Mouse (Mus musculus) spleen, adult 12 weeks (tissue): ENCODE results near the gene Lca5.

Source experiments
- DNase-seq: peaks from one replicate; pipeline ENCODE4 v3.0.0; 2022; ENCODE audit warnings: low spot score

The Lca5 gene

GRCm38 (mm10) chr9:83440392-83441357 lies at the start of gene Lca5:
TSS of gene Lca5 (minus strand) at chr9:83441127.
- peak; percentile 80 for DNase-seq

GRCm38 (mm10) chr9:83488491-83489210 lies 47.7 kb upstream of the Lca5 start:
- DNase-seq: no peak

GRCm38 (mm10) chr9:83487771-83488470 lies 47.0 kb upstream of the Lca5 start:
- DNase-seq: no peak

- no peak for DNase-seq
Measured at GRCm38 (mm10) chr9:83485966-83486365, 45.0 kb upstream of the Lca5 start.

DNA sequence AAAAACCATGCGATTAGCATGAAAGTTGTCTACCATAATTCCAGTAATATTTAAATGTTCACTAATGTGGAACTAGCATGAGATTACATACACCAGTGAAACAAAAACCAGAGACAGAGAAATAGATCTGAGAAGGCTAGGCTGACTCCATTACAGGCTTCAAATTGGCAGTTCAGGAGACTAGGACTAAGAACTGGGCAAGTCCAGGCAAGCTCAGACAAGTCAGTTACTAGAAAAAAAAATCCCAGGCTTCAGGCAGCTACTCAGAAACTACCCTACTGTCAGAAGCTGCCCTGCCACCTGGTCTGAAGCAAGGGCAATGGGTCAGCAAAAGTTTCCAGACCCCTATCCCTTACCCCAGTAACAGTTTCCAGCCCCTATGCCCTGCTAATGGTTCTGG lies 44.4 kb upstream of the Lca5 start:
- no peak for DNase-seq

DNA sequence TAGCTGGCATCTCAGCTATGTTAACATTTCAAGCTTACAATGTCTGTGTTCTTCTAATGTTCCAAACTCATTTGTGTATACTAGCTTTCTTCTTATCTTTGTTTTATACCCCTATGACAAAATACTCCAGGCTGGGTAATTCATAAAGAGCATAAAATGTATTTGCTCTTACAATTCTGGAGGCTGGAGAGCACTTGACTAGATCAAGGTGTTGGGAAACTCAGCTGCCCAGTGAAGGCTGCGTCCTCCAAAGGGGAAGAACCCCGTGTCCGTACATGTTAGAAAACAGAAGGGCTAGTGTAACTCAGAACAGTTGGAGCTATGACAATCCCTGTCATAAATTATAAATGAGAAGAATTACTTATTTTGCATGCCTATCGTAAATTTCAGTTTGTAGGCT lies 42.5 kb upstream of the Lca5 start:
- no peak for DNase-seq

- no peak for DNase-seq
Measured at GRCm38 (mm10) chr9:83482176-83482949, 41.4 kb upstream of the Lca5 start.

GRCm38 (mm10) chr9:83469871-83470270 lies 28.9 kb upstream of the Lca5 start:
- no peak for DNase-seq

DNA sequence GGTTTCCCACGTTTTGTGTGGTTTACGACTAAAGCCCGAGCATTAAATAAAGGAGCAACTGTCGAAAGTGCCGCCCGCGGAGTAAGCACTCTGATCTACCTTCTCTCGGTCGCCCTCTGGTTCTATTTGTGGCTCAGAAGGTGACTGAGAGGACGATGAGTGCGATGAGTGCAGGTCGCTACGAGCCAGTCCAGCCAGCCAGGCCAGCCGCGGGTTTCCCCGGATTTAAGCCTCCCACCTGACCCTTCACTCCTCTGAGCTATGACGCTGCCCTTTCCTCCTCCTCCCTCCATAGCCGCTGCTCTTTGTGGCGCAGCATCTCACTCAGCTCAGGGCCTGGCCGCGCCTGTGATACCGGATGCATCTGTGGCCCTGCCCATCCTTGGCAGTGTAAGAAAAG lies 6.8 kb upstream of the Lca5 start:
- DNase-seq: peak; percentile 21

DNA sequence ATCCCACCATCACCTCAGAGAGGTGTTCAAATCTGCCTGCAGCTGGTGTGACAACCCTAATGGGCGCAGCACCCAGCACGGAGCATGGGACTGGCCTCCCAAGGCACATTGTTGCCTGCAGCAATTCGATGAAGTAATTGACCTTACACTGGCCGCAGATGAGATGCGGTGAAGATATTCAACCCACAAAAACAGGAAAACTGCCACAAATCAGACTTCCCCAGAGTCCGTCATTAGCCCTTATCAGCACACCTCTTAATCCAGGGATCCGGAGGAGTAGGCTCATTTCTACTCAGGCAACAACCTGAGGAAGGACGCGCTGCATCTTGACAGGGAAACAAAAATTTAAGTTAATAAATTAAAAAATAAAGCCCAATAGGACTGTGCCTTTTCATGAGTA lies 6.2 kb upstream of the Lca5 start:
- no peak for DNase-seq

- DNase-seq: no peak
Measured at GRCm38 (mm10) chr9:83437621-83438020, 3.3 kb downstream of the Lca5 start.

DNA sequence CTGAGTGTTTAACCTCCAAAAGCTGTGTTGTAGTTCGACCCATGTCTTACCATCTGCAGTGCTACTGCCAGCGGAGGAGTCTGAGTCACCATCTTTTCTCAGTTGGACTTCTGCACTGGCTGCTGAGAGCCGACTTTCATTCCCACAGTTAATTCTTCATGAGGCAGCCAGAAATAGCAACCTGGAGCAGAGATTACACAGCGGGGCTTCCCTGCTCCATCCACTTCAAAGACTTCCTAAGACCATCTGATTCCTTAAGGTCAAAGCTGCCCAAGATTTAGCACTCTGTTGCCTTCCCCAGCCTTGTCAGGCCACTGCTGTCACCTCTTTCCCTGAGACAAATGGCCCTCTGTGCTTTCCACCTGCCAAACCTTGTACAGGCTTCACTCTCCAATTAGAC lies 6.4 kb downstream of the Lca5 start:
- DNase-seq: no peak

- peak; percentile 8 for DNase-seq
Measured at GRCm38 (mm10) chr9:83433661-83434060, 7.3 kb downstream of the Lca5 start.

- no peak for DNase-seq
Measured at GRCm38 (mm10) chr9:83427926-83428325, 13.0 kb downstream of the Lca5 start.

DNA sequence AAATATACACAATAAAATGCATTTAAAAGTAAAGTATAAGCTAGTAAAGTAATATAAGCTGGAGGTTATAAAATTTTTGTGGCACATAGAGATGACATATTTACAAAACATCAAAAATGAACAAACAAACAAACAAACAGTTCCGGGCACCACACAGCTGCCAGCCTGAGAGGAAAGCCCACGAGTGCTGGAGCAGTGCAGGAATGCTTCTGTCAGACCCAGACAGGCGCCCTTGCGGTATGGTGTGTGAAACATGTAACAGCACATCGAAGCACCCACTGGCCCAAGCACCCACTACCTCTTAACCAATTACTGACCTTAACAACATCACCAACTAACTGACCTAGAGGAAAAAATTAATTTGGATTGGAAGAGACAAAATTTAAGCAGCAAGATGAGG lies 22.0 kb downstream of the Lca5 start:
- DNase-seq: no peak

DNA sequence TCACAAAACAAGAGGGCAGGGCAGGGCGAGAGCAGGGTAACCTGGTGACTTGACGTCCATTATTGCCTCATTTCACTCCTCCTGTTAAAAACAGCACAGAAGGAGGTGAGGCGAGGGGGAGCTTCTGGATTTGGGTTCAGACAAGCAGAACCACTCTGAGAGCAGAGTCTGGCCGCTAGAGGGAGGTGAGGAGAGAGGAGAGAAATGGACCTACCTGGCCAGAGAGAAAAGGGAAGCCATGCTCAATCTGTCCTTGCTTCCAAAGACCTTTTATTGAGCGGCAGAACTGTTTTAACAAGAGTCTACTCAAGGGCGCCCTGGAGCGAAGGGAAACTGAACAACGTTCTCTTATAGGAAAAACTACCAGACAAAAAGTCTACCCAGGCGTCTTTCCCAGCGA lies 27.9 kb downstream of the Lca5 start:
- no peak for DNase-seq

GRCm38 (mm10) chr9:83405150-83405549 lies 35.8 kb downstream of the Lca5 start:
- no peak for DNase-seq

DNA sequence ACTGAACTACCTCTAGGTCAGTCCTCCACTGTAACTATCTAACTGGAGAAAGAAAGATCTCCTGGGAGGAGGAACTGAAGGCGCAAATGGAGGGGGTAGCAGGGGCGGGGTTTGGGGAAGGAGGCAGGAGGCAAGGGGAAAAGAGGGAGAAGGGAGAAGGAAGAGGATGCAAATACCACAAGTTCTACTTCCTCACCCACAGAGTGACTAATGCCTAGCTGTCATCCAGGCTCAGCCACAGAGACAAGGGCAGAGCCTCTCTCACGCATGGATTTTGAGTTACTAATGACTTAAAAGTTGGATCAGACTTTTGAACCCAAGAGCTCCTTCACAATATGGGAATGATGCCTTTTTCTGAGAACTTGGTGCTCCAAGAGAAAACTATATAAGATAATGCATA lies 40.1 kb downstream of the Lca5 start:
- no peak for DNase-seq

GRCm38 (mm10) chr9:83399414-83399813 lies 41.5 kb downstream of the Lca5 start:
- DNase-seq: no peak

DNA sequence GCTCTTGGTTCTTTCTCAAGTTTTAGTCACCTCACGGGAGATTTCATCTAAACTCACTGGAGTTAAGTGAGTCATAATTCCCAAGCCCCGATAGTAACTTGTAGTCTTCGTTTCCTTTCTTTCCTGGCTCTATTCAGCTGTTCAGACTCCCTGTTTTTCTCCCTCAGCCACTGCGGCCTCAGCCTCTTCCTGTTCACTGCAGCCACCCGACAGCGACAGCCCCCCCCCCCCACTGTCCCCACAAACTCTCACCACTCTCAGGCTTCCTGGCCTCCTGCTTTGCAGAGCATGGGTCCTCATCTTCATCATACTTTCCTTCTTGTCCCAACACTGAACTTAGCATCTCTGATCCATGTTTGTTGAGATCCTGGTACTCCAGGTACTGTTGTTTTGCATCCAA lies 42.7 kb downstream of the Lca5 start:
- no peak for DNase-seq

- no peak for DNase-seq
Measured at GRCm38 (mm10) chr9:83395456-83395855, 45.5 kb downstream of the Lca5 start.

GRCm38 (mm10) chr9:83391996-83392395 lies 48.9 kb downstream of the Lca5 start:
- DNase-seq: no peak
